Mouse (Mus musculus) liver, adult 2 months (tissue): ENCODE measurements at regions not wholly inside any gene's neighbourhood (a gene's known extent, or its start where the extent isn't known, plus 50 kb on each side); places are given as distances from the start of the nearest gene placed in this dataset.
A peak's percentile ranks its signal among the peaks of the same experiment; 100 is the strongest.

Source experiments
- DNase-seq: peaks from one replicate; pipeline ENCODE4 v3.0.0-alpha.2; 2011; ENCODE audit warnings: low read depth, low spot score; ENCODE audit errors: extremely low read depth
- H3K27ac ChIP-seq: fragments of 200-500 bp; replicated peaks from 2 replicates; pipeline ENCODE4 v1.5.1; 2012; ENCODE audit warnings: low read depth, mild to moderate bottlenecking, control low read depth, inconsistent platforms, low read length; ENCODE audit not compliant: insufficient read depth
- H3K27me3 ChIP-seq: fragments of 200-500 bp; 2 replicates; pipeline ENCODE4 v1.6.1; 2012; ENCODE audit warnings: mild to moderate bottlenecking, moderate library complexity, low read length, inconsistent platforms; ENCODE audit not compliant: control insufficient read depth, insufficient read depth
- H3K36me3 ChIP-seq: fragments of 200-500 bp; 2 replicates; pipeline ENCODE4 v1.6.1; 2012; ENCODE audit warnings: low read length, inconsistent platforms; ENCODE audit not compliant: control insufficient read depth, insufficient read depth
- H3K4me1 ChIP-seq: fragments of 200-500 bp; 2 replicates; pipeline ENCODE4 v1.6.1; 2011; ENCODE audit warnings: low read length; ENCODE audit not compliant: control insufficient read depth, insufficient read depth
- H3K4me3 ChIP-seq: fragments of 200-500 bp; 2 replicates; pipeline ENCODE4 v1.5.1; 2011; ENCODE audit warnings: low read depth, mild to moderate bottlenecking, control low read depth, low read length, moderate library complexity; ENCODE audit not compliant: insufficient read depth
- H3K79me2 ChIP-seq: fragments of 200-500 bp; 2 replicates; pipeline ENCODE4 v1.6.1; 2012; ENCODE audit warnings: inconsistent platforms, mild to moderate bottlenecking, low read length, moderate library complexity; ENCODE audit not compliant: control insufficient read depth, insufficient read depth
- H3K9ac ChIP-seq: fragments of 200-500 bp; 2 replicates; pipeline ENCODE4 v1.6.1; 2012; ENCODE audit warnings: low read depth, mild to moderate bottlenecking, control low read depth, inconsistent platforms, low read length
- CTCF ChIP-seq: fragments of 200-500 bp; IDR thresholded peaks from 2 replicates; pipeline ENCODE4 v1.5.1; 2011; ENCODE audit warnings: low read depth, low read length, control low read depth
- POLR2A ChIP-seq: fragments of 200-500 bp; IDR thresholded peaks from 2 replicates; pipeline ENCODE4 v1.6.1; 2011; ENCODE audit warnings: low read length, control low read depth; ENCODE audit not compliant: insufficient read depth; ENCODE audit errors: extremely low read depth
- WGBS: fragments of 180-500 bp; shearing (Covaris S2); methylation state at CpG from one replicate; pipeline ENCODE4 v1.1.7; 2018; 5-methylcytosine and 5-hydroxymethylcytosine counted together

- no peak for TF ChIP-seq POLR2A
- no peak for TF ChIP-seq CTCF
- Histone ChIP-seq H3K4me1 (no peaks in the 10 kb centered on the region), H3K27me3 (no peaks in the 10 kb centered on the region), H3K36me3 (no peaks in the 10 kb centered on the region), H3K9ac (no peak overlapping the region), H3K79me2 (no peaks in the 10 kb centered on the region), H3K27ac (no peak overlapping the region), H3K4me3 (no peak overlapping the region)
- DNase-seq, result no peak
- WGBS, result 70% methylated on average over 3 of the region's 3 CpGs
Observed at GRCm38 (mm10) chr1:124739777-124740176, 694.4 kb upstream of the Dpp10 start.

GRCm38 (mm10) chr1:124730364-124730763 lies 685.0 kb upstream of the Dpp10 start:
- Histone ChIP-seq H3K9ac (no peak overlapping the region), H3K4me1 (no peaks in the 10 kb centered on the region), H3K4me3 (no peak overlapping the region), H3K79me2 (no peaks in the 10 kb centered on the region), H3K27ac (no peak overlapping the region), H3K36me3 (no peaks in the 10 kb centered on the region), H3K27me3 (no peaks in the 10 kb centered on the region)
- no peak for DNase-seq
- TF ChIP-seq POLR2A, result no peak
- TF ChIP-seq CTCF, result no peak

DNA sequence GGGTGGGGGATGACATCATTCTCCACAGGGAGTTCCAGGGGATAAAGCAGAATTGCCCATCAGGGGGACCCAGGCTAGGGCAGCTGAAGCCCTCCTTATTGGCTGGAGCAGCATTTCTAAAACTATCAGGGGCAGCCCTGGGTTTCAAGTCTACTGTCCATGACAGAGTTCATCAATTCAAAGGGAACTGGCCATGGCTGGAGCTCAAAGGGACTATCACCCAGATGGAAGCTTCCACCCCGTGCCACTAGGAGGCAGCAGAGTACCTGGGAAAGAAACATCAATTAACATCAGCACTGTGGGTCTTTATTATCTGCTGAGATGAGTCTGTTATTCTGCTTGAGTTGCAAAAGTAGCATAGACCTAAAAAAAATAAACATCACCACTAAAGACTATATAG lies 672.7 kb upstream of the Dpp10 start:
- DNase-seq, result peak; percentile 1
- Histone ChIP-seq H3K27ac (no peak overlapping the region), H3K36me3 (no peaks in the 10 kb centered on the region), H3K4me3 (no peak overlapping the region), H3K9ac (no peak overlapping the region), H3K27me3 (no peaks in the 10 kb centered on the region), H3K4me1 (no peaks in the 10 kb centered on the region), H3K79me2 (no peaks in the 10 kb centered on the region)
- TF ChIP-seq POLR2A (no peak), CTCF (peak; percentile 46; the same call in 1 of the 2 replicates)
- WGBS, result 0% methylated on average over 1 of the region's 1 CpGs

GRCm38 (mm10) chr1:124706246-124706645 lies 660.9 kb upstream of the Dpp10 start:
- Histone ChIP-seq H3K36me3 (no peaks in the 10 kb centered on the region), H3K4me3 (no peak overlapping the region), H3K4me1 (no peaks in the 10 kb centered on the region), H3K9ac (no peak overlapping the region), H3K79me2 (no peaks in the 10 kb centered on the region), H3K27ac (no peak overlapping the region), H3K27me3 (no peaks in the 10 kb centered on the region)
- TF ChIP-seq CTCF (no peak), POLR2A (no peak)
- 71% methylated on average over 2 of the region's 2 CpGs for WGBS
- no peak for DNase-seq

DNA sequence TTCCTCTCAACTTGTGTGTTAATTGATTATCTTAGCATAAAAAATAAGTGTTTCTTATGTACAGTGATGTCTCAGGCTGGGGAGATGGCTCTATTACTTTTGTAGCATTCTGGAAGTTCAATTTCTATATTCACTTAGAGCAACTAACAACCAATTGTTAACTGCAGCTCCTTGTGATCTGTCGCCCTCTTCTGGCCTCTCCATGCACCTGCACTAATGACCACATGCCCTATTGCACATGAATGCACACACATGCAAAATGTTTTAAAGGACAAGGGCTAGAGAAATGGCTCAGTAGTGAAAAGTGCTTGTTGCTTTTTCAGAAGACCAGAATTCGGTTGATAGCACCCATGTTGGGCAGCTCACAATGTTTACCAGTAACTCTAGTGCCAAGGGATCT lies 629.1 kb upstream of the Dpp10 start:
- 22% methylated on average over 2 of the region's 2 CpGs for WGBS
- Histone ChIP-seq H3K79me2 (no peaks in the 10 kb centered on the region), H3K4me1 (no peaks in the 10 kb centered on the region), H3K4me3 (no peak overlapping the region), H3K36me3 (no peaks in the 10 kb centered on the region), H3K27ac (no peak overlapping the region), H3K27me3 (no peaks in the 10 kb centered on the region), H3K9ac (no peak overlapping the region)
- DNase-seq, result peak; percentile 4
- TF ChIP-seq POLR2A (no peak), CTCF (peak; percentile 23; the same call in 1 of the 2 replicates)

DNA sequence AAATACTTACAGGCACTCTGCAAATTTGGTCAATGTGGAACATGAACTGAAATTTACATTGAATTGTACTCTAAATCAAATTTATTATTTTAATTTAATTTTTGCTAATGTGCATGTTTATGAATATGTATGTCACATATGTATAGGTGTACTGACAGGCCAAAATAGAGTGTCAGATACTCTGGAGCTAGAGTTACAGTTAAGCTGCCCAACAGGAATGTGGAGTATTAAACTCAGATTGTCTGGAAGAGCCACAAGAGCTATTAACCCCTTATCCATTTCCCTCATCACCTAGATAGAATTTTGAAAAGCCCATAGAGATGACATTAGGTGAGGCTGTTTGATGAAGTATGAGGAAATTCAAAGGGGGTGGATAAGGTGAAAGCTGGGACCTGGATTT lies 607.5 kb upstream of the Dpp10 start:
- no peaks in the 10 kb centered on the region for H3K36me3 ChIP-seq
- no peak overlapping the region for H3K4me3 ChIP-seq
- TF ChIP-seq CTCF (no peak), POLR2A (no peak)
- no peak overlapping the region for H3K9ac ChIP-seq
- no peaks in the 10 kb centered on the region for H3K79me2 ChIP-seq
- no peaks in the 10 kb centered on the region for H3K4me1 ChIP-seq
- no peaks in the 10 kb centered on the region for H3K27me3 ChIP-seq
- H3K27ac ChIP-seq, result no peak overlapping the region
- no peak for DNase-seq
